Mouse (Mus musculus) spleen, adult 18-20 months (tissue): Measurements from ENCODE around the gene Myrf.

Source experiments
- DNase-seq, 2 experiments: peaks; one replicate each; pipeline ENCODE4 v3.0.0; 2022; ENCODE audit warnings: mixed read lengths in 2 of 2

Myrf gene

GRCm38 (mm10) chr19:10247165-10247564, 6.6 kb upstream of the Myrf start:
- DNase-seq = no peak

GRCm38 (mm10) chr19:10244183-10244582, 3.6 kb upstream of the Myrf start:
- peak in 1 of 2 experiments; percentile 26 for DNase-seq

GRCm38 (mm10) chr19:10242916-10243315, 2.4 kb upstream of the Myrf start:
- DNase-seq = no peak

GRCm38 (mm10) chr19:10239975-10240653, 434 bp downstream of the Myrf start:
- DNase-seq = no peak

GRCm38 (mm10) chr19:10239419-10239818, 1.1 kb downstream of the Myrf start:
- no peak for DNase-seq

GRCm38 (mm10) chr19:10238477-10238876, 2.1 kb downstream of the Myrf start:
- DNase-seq = no peak

GRCm38 (mm10) chr19:10235784-10236565, 4.6 kb downstream of the Myrf start:
- DNase-seq = no peak

- DNase-seq = no peak
Measured at GRCm38 (mm10) chr19:10232327-10233017, 8.1 kb downstream of the Myrf start.

GRCm38 (mm10) chr19:10231871-10232270, 8.7 kb downstream of the Myrf start:
- DNase-seq = no peak

- DNase-seq = no peak
Measured at GRCm38 (mm10) chr19:10231016-10231415, 9.5 kb downstream of the Myrf start.

- no peak for DNase-seq
Measured at GRCm38 (mm10) chr19:10225767-10226166, 14.8 kb downstream of the Myrf start.

GRCm38 (mm10) chr19:10224637-10225453, 15.7 kb downstream of the Myrf start:
- no peak for DNase-seq

GRCm38 (mm10) chr19:10223561-10223960, 17.0 kb downstream of the Myrf start:
- DNase-seq = no peak

- no peak for DNase-seq
Measured at GRCm38 (mm10) chr19:10222656-10223055, 17.9 kb downstream of the Myrf start.

- DNase-seq = no peak
Measured at GRCm38 (mm10) chr19:10221585-10221984, 19.0 kb downstream of the Myrf start.

GRCm38 (mm10) chr19:10219593-10219992, 21.0 kb downstream of the Myrf start:
- DNase-seq = no peak

GRCm38 (mm10) chr19:10219108-10219507, 21.4 kb downstream of the Myrf start:
- DNase-seq = peak in 1 of 2 experiments; percentile 32

- no peak for DNase-seq
Measured at GRCm38 (mm10) chr19:10216101-10216500, 24.4 kb downstream of the Myrf start.

- no peak for DNase-seq
Measured at GRCm38 (mm10) chr19:10213796-10214471, 26.6 kb downstream of the Myrf start.

GRCm38 (mm10) chr19:10210885-10211284, 29.7 kb downstream of the Myrf start:
- no peak for DNase-seq

- DNase-seq = no peak
Measured at GRCm38 (mm10) chr19:10208851-10209250, 31.7 kb downstream of the Myrf start.

- DNase-seq = no peak
Measured at GRCm38 (mm10) chr19:10205051-10205450, 35.5 kb downstream of the Myrf start.
